Mouse (Mus musculus) monocyte, adult 5-6 weeks (primary cell): ENCODE data around the gene Cox6b2. TPM values are rescaled to one million over a fixed set of nuclear protein-coding genes. Genes with fewer than 3 reads are reported as not detected.
A peak's percentile ranks its signal among the peaks of the same experiment; 100 is the strongest.

Experiments used
- ATAC-seq: fragments of 153-309, 156-312 bp; replicated peaks from 2 replicates; pipeline ENCODE4 v1.8.0; 2017; ENCODE audit warnings: mild to moderate bottlenecking; ENCODE audit not compliant: low TSS enrichment, insufficient number of reproducible peaks, severe bottlenecking, poor library complexity, low FRiP score
- total RNA-seq: library from RNA; stranded (forward); fragments of 200-1000, 200-491, 200-594 nt; gene quantifications from 3 replicates; pipeline ENCODE4 v1.2.3, GENCODE M21; 2017

Gene Cox6b2
- total RNA-seq, 1 experiment from 2014 or later, result not detected

- no peak for ATAC-seq
Observed at GRCm38 (mm10) chr7:4776131-4776530, 23.2 kb upstream of the Cox6b2 start.

DNA sequence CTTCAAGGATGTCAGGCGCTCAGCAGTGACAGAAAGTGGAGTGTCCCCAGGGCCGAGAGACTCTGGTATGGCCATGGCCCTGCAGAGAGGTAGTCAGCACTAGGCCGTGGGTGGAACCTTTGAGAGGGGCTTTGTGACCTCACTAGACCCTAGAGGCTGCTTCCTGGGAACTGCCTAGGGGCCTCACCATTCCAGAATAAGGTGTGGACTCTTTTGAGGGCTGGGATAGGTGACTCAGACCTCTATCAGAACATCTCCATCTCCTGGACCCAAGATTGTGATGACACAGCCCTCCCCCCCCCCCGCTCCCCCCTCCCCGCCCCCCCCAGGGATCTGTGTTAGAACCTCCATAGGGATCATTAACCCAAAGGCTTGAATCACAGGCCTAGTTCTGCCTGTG, 18.3 kb upstream of the Cox6b2 start, which contains the start of gene Fam71e2:
Gene Fam71e2, minus strand, starts transcription at position 101 of the 400 bp plus-strand sequence.
- ATAC-seq, result no peak

DNA sequence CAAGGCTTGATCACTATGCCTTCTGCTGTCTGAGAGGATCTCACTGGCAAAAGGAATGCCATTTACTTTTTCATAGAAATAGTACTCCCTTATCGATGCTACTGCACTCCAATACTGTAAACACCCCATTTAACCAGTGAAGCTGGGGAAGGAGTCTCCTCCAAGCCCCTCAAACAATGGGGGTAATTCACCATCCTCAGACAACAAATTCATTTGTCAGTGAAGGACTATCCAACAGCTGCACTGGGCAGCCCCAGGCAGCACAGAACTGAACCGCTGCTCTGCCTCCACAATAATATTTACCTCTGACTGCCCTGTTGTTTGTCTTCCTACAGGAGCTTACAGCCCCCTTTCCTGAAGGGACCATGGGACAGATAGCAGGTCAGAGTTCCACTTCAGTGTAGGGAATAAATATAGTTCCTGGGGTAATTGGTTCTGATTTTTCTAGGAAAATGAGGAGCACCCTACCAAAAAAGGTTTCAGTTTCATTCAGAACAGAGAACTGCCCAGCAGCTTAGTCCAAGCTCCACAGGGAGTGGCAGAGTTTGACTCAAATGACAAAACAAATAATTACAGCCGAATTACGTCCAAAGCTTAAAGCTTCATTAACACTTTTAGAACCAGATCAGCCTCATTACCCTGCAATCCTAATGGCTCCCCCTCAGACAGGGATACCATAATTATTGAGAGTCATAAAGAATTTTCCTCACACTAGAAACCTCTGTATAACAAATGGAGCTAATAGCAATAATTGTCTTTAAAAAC, 12.2 kb upstream of the Cox6b2 start:
- no peak for ATAC-seq

DNA sequence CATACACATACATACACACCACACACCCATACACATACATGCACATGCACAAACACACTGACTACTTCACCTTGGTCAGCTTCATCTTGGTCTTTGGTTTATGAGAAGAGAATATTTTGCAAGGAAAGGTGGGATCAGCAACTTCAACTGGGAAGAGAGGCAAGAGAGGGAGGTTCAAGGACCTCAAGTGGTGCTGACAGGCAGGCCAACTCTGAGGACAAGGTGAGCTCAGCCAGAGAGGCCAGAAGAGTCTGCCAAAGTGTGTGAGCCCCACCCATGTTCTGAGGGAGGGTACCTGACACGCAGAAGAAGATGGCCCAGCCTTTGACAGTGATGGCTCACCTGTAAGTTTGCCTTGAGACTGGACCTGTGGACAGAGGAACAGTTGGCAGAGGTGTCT, 6.8 kb upstream of the Cox6b2 start:
- ATAC-seq, result no peak

DNA sequence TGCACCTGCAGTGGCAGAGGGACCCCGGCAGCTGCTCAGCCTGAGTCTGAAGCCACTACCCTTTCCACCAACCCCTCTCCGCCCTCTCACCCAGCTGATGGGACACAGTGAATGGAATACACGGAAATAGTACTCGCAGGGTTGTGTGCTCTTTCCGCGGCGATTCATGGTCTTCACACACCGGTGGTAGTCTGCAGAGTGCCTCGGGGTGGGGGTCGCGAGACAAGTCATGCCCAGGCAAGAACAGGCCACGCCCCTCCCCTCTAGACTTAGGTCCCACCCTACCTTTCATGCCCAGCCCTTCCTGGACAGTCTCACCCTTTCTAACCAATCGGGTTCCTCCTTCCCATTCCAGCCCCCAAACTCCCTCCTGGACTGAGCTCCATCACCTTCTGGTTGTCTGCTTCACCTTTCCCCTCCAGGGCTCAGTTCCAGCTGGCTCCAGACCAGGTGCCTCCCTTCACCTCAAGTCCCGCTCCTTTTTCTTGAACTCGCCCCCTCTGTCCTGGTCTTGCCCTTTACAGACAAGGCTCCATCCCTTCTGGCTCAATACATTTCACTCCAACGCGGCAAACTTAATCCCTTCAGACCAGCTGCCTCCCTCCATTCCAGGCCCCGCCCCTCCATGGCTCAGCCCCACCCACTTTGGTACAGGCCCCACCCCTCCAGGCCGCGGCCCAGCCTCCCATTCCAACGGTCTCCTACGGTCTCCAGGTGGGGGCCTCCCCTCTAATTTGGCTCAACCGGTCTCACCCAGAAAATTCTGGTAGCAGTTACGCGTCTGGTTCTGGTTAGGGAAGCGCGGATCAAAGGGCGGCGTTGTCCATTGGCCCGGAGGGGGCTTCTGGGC, 698 bp downstream of the Cox6b2 start:
- ATAC-seq, result no peak; the same call in 1 of the 2 replicates

DNA sequence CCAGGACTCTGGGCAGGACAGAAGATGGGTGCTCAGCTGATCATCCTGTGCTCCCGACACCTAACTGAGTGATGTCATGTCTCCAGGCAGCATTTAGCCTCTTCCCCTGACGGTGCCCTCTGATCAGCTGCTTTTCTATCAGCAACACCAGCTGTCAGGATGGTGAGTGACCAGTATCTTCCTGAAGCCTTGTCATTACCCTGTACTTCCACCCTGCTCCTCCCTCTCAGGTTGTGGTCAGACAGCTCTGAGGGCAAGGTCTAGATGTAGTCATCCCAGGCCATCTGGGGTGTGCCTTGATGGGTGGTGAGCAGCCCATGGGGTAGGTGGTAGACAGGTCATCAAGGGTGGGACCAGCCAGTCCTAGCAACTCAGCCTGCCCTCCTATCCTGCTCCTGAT, 3.7 kb downstream of the Cox6b2 start:
- no peak for ATAC-seq

- ATAC-seq, result no peak
Observed at GRCm38 (mm10) chr7:4748321-4748720, 4.6 kb downstream of the Cox6b2 start.

GRCm38 (mm10) chr7:4747156-4747899, 5.6 kb downstream of the Cox6b2 start:
- ATAC-seq, result no peak

DNA sequence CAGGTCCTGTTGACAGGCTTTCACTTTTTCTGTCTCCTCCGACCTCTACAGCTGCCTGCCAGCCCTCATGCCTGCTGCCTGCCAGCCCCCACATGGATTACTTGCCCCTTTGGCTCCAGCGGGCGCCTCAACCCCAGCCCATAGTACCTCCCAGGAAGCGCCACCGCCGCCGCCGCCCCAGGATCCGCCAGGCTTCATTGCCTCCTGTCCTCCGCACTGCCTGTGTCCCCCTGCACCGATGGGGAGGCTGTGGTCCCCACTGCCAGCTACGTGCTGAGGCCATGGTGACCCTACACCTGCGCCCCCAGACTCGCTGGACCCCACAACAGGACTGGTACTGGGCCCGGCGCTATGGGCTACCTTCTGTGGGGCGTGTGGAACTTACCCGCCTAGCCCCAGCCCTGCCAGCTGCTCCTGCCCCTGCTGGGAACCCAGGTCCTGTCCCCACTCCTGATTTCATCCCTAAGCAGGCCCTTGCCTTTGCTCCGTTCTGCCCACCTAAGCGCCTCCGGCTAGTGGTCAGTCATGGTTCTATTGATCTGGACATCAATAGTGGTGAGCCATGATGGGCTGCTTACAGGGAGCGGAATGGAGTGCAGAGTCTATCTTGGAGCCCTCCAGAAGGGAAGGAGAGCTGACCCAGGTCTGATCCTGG, 6.4 kb downstream of the Cox6b2 start:
- ATAC-seq, result no peak

- no peak for ATAC-seq
Observed at GRCm38 (mm10) chr7:4744886-4745285, 8.0 kb downstream of the Cox6b2 start.

- ATAC-seq, result no peak
Observed at GRCm38 (mm10) chr7:4743354-4743753, 9.5 kb downstream of the Cox6b2 start.

GRCm38 (mm10) chr7:4742482-4742819, 10.4 kb downstream of the Cox6b2 start:
- no peak for ATAC-seq

DNA sequence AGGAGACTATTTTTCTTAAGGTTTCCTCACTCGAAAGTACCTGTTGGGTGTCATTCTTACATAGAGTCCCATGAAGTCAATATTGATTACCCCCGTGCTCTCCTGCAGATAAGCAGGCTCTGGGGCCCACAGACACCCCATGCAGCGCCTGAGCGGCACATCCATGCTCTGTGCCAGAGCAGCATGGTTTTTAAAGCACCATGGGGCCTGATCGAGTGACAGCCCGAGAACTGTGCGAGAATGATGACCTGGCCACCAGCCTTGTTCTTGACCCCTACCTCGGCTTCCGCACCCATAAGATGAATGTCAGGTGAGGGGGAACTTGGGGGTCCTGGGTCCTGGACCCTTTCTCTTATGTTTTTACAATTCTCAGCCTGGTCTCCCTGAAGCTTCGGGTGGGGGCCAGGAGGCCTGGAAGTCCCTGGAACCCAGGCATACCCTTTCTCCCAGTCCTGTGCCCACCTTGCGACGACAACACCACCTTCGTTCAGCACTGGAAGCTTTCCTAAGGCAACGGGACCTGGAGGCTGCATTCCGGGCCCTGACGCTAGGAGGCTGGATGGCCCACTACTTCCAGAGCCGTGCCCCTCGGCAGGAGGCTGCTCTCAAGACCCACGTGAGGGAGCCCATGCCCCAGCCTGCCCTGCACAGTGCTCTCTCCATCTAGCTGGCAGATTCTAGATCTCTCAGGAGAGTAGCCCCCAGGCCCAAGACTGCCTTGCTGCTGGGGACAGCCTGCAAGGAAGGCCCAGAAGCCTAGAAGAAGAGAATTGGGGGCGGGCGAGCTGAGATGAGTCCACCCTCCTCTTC, 11.0 kb downstream of the Cox6b2 start:
- no peak for ATAC-seq

- ATAC-seq, result no peak
Observed at GRCm38 (mm10) chr7:4741151-4741550, 11.7 kb downstream of the Cox6b2 start.

DNA sequence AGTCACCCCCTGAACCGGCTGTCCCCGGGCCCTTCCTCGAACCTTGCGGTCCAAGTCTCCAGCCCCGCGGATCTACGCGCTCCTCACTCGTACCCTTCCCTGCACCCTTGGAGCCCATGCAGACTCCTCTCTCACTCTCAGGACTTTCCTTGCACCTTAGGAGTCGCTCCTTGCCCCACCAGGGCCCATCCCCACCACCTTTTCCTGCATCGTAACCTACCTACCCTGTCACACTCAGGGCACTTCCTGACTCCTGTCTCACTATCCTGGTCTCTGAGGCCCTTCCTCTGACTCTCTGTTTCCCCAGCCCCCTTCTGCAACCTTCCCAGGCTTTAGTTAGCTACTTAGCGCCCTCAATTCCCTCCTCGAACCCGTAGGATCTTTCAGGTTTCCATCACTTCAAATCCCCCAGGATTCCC, 12.6 kb downstream of the Cox6b2 start:
- ATAC-seq, result no peak

DNA sequence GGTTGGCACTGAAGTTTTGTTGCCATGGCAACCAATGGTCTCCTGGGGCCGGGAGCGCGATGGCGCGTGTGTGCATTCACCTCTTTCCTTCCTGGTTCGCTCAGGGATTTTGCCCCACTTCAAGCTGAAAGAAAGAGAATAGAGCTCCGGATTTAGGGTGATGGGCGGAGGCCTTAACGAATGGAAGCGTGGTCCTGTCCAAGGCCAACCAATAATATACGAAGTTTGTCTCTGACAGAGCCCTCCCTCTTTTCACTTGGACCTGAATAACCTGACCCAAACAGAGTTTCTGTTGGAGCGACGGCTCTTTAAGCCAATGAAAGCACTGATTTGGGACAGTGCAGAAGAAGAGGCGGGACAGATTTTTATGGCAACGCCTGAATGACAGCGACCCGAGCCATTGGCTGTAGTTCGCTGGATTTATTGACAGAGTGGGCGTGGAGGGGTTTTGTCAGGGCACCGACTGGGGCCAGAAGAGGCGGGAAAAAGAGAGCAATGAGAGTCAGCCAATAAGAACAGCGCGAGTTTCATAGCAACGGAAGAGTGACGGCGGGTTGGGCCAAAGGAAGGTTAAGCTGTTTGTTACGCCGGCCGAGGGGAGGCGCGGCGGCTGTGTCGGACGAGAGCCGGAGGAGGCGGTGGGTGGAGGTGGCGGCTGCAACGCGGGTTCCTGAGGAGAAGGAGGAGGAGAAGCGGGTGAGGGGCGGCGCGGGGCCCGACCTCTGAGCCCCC, 13.2 kb downstream of the Cox6b2 start, which contains the start of gene Kmt5c:
Gene Kmt5c, plus strand, starts transcription at position 572 of the 732 bp plus-strand sequence.
- ATAC-seq, result peak; percentile 95

- ATAC-seq, result no peak
Observed at GRCm38 (mm10) chr7:4739041-4739543, 13.8 kb downstream of the Cox6b2 start.
